Mouse (Mus musculus) liver, embryonic 16.5 days (tissue): ENCODE results near the gene Gucy2g. TPM values are rescaled to one million over a fixed set of nuclear protein-coding genes. Genes with fewer than 3 reads are reported as not detected.
"Not testable (repeated sequence)": the region's sequence is repeated elsewhere in the genome, so short reads cannot be mapped to it uniquely, and the experiment has no call there.

Experiments used
- ATAC-seq: fragments of 200-750 bp; cut with Nextera tagmentation; 2 replicates; pipeline ENCODE4 v1.8.0; 2017; ENCODE audit warnings: low read depth, mild to moderate bottlenecking, moderate number of reproducible peaks, moderate library complexity
- H3K27ac ChIP-seq: fragments of 300-500 bp; sonication (generic); 2 replicates; pipeline ENCODE4 v1.5.1; 2014; ENCODE audit warnings: mild to moderate bottlenecking, low read length
- H3K27me3 ChIP-seq: fragments of 300-500 bp; sonication (generic); 2 replicates; pipeline ENCODE4 v1.6.1; 2014; ENCODE audit warnings: low read depth, low read length, mixed read lengths; ENCODE audit not compliant: control insufficient read depth, insufficient read depth
- H3K36me3 ChIP-seq: fragments of 300-500 bp; sonication (generic); 2 replicates; pipeline ENCODE4 v1.6.1; 2014; ENCODE audit warnings: mild to moderate bottlenecking; ENCODE audit not compliant: control insufficient read depth, insufficient read depth
- H3K4me1 ChIP-seq: fragments of 300-500 bp; sonication (generic); 2 replicates; pipeline ENCODE4 v1.6.1; 2014; ENCODE audit warnings: low read depth, low read length, mixed read lengths; ENCODE audit not compliant: control insufficient read depth
- H3K4me2 ChIP-seq: fragments of 300-500 bp; sonication (generic); 2 replicates; pipeline ENCODE4 v1.6.1; 2014; ENCODE audit warnings: low read depth, low read length, mixed read lengths
- H3K4me3 ChIP-seq: fragments of 300-500 bp; sonication (generic); 2 replicates; pipeline ENCODE4 v1.5.1; 2014; ENCODE audit warnings: low read depth, mild to moderate bottlenecking, low read length
- H3K9ac ChIP-seq: fragments of 300-500 bp; sonication (generic); 2 replicates; pipeline ENCODE4 v1.6.1; 2014; ENCODE audit warnings: low read depth, low read length
- H3K9me3 ChIP-seq: fragments of 300-500 bp; sonication (generic); replicated peaks from 2 replicates; pipeline ENCODE4 v1.6.1; 2016; ENCODE audit warnings: low read length; ENCODE audit not compliant: control insufficient read depth
- WGBS: fragments of 180-500 bp; shearing (Covaris S2); extraction: QIAGEN DNeasy Blood & Tissue Kit; methylation state at CpG from one replicate; pipeline ENCODE4 v1.1.7; 2014; ENCODE audit not compliant: insufficient replicate concordance; 5-methylcytosine and 5-hydroxymethylcytosine counted together
- polyA plus RNA-seq: library from polyadenylated mRNA; unstranded; fragments of >200 nt; fragmentation: Nextera tagmentation; extraction: Ambion mirVana; gene quantifications from 2 replicates; pipeline ENCODE4 v1.2.1, GENCODE M21; 2015

Gucy2g gene
- polyA plus RNA-seq, 1 experiment from 2014 or later, result 0.02 TPM

- not testable (repeated sequence) for H3K9ac ChIP-seq, H3K4me1 ChIP-seq, H3K4me3 ChIP-seq, H3K9me3 ChIP-seq, ATAC-seq, H3K27me3 ChIP-seq, H3K27ac ChIP-seq, H3K4me2 ChIP-seq, H3K36me3 ChIP-seq
- 66% methylated on average over 8 of the region's 8 CpGs for WGBS
Measured at GRCm38 (mm10) chr19:55169236-55169729, 71.8 kb downstream of the Gucy2g start.

- Histone ChIP-seq H3K4me2 (no peak overlapping the region), H3K36me3 (no peaks in the 10 kb centered on the region), H3K9ac (no peak overlapping the region), H3K27me3 (no peaks in the 10 kb centered on the region), H3K4me3 (no peak overlapping the region), H3K9me3 (no peaks in the 10 kb centered on the region), H3K27ac (no peak overlapping the region), H3K4me1 (no peaks in the 10 kb centered on the region)
- WGBS, result 59% methylated on average over 6 of the region's 6 CpGs
- no peak for ATAC-seq
Measured at GRCm38 (mm10) chr19:55168360-55168759, 72.7 kb downstream of the Gucy2g start.

GRCm38 (mm10) chr19:55167741-55168140 lies 73.3 kb downstream of the Gucy2g start:
- H3K27me3 ChIP-seq, result no peaks in the 10 kb centered on the region
- no peaks in the 10 kb centered on the region for H3K36me3 ChIP-seq
- no peak overlapping the region for H3K9ac ChIP-seq
- H3K4me3 ChIP-seq, result no peak overlapping the region
- no peak overlapping the region for H3K27ac ChIP-seq
- no peaks in the 10 kb centered on the region for H3K4me1 ChIP-seq
- no peak for ATAC-seq
- no peaks in the 10 kb centered on the region for H3K9me3 ChIP-seq
- 24% methylated on average over 2 of the region's 2 CpGs for WGBS
- no peak overlapping the region for H3K4me2 ChIP-seq

GRCm38 (mm10) chr19:55166741-55167140 lies 74.3 kb downstream of the Gucy2g start:
- H3K4me2 ChIP-seq, result no peak overlapping the region
- no peaks in the 10 kb centered on the region for H3K36me3 ChIP-seq
- H3K4me1 ChIP-seq, result no peaks in the 10 kb centered on the region
- no peak overlapping the region for H3K27ac ChIP-seq
- WGBS, result 74% methylated on average over 2 of the region's 2 CpGs
- no peak overlapping the region for H3K4me3 ChIP-seq
- no peak for ATAC-seq
- no peaks in the 10 kb centered on the region for H3K9me3 ChIP-seq
- no peaks in the 10 kb centered on the region for H3K27me3 ChIP-seq
- no peak overlapping the region for H3K9ac ChIP-seq

GRCm38 (mm10) chr19:55165954-55166353 lies 75.1 kb downstream of the Gucy2g start:
- no peak overlapping the region for H3K4me2 ChIP-seq
- H3K4me3 ChIP-seq, result no peak overlapping the region
- H3K27ac ChIP-seq, result no peak overlapping the region
- no peak for ATAC-seq
- WGBS, result 54% methylated on average over 4 of the region's 4 CpGs
- no peaks in the 10 kb centered on the region for H3K4me1 ChIP-seq
- no peaks in the 10 kb centered on the region for H3K36me3 ChIP-seq
- no peaks in the 10 kb centered on the region for H3K27me3 ChIP-seq
- no peak overlapping the region for H3K9ac ChIP-seq
- H3K9me3 ChIP-seq, result no peaks in the 10 kb centered on the region

- no peak for ATAC-seq
- Histone ChIP-seq H3K4me3 (no peak overlapping the region), H3K4me2 (no peak overlapping the region), H3K9me3 (no peaks in the 10 kb centered on the region), H3K4me1 (no peaks in the 10 kb centered on the region), H3K36me3 (no peaks in the 10 kb centered on the region), H3K27me3 (no peaks in the 10 kb centered on the region), H3K9ac (no peak overlapping the region), H3K27ac (no peak overlapping the region)
- WGBS, result 47% methylated on average over 1 of the region's 1 CpGs
Measured at GRCm38 (mm10) chr19:55165183-55165865, 75.7 kb downstream of the Gucy2g start.

GRCm38 (mm10) chr19:55164162-55164561 lies 76.9 kb downstream of the Gucy2g start:
- no peak for ATAC-seq
- Histone ChIP-seq H3K27me3 (no peaks in the 10 kb centered on the region), H3K27ac (no peak overlapping the region), H3K4me2 (no peak overlapping the region), H3K9me3 (no peaks in the 10 kb centered on the region), H3K4me3 (no peak overlapping the region), H3K36me3 (no peaks in the 10 kb centered on the region), H3K4me1 (no peaks in the 10 kb centered on the region), H3K9ac (no peak overlapping the region)
- WGBS, result 24% methylated on average over 1 of the region's 1 CpGs

- WGBS, result 58% methylated on average over 4 of the region's 4 CpGs
- no peaks in the 10 kb centered on the region for H3K27me3 ChIP-seq
- H3K36me3 ChIP-seq, result no peaks in the 10 kb centered on the region
- no peak overlapping the region for H3K4me3 ChIP-seq
- H3K27ac ChIP-seq, result no peak overlapping the region
- no peaks in the 10 kb centered on the region for H3K4me1 ChIP-seq
- H3K9me3 ChIP-seq, result no peaks in the 10 kb centered on the region
- ATAC-seq, result no peak
- H3K4me2 ChIP-seq, result no peak overlapping the region
- H3K9ac ChIP-seq, result no peak overlapping the region
Measured at GRCm38 (mm10) chr19:55162271-55162670, 78.8 kb downstream of the Gucy2g start.

GRCm38 (mm10) chr19:55159826-55160225 lies 81.2 kb downstream of the Gucy2g start:
- H3K36me3 ChIP-seq, result no peaks in the 10 kb centered on the region
- WGBS, result 58% methylated on average over 6 of the region's 6 CpGs
- H3K27me3 ChIP-seq, result no peaks in the 10 kb centered on the region
- no peak overlapping the region for H3K27ac ChIP-seq
- H3K9ac ChIP-seq, result no peak overlapping the region
- no peak overlapping the region for H3K4me3 ChIP-seq
- no peaks in the 10 kb centered on the region for H3K4me1 ChIP-seq
- H3K9me3 ChIP-seq, result no peaks in the 10 kb centered on the region
- no peak overlapping the region for H3K4me2 ChIP-seq
- ATAC-seq, result no peak
